Mouse (Mus musculus) neutrophil, adult 5-6 weeks (primary cell): ENCODE measurements around the gene Prdm16. TPM values are rescaled to one million over a fixed set of nuclear protein-coding genes. Genes with fewer than 3 reads are reported as not detected.

Experiments
- ATAC-seq: fragments of 151-379, 151-347 bp; 2 replicates; pipeline ENCODE4 v1.8.0; 2017; ENCODE audit warnings: mild to moderate bottlenecking, moderate TSS enrichment; ENCODE audit not compliant: insufficient number of reproducible peaks, poor library complexity, low FRiP score, severe bottlenecking; ENCODE audit errors: extremely low read depth
- total RNA-seq: library from RNA; stranded (forward); fragments of 200-1000 nt; gene quantifications from 2 replicates; pipeline ENCODE4 v1.2.3, GENCODE M21; 2017

The Prdm16 gene
- total RNA-seq, 1 experiment from 2014 or later, result 1.7 TPM

- ATAC-seq, result no peak
These were observed 369.2 kb downstream of the Prdm16 start for GRCm38 (mm10) chr4:154267511-154267910.

Other genes with a start within 250 kb of the Prdm16 start
- not detected in 2 replicates for gene Actrt2, start 31.0 kb upstream of the Prdm16 start, total RNA-seq
- not detected in 2 replicates for gene Ttc34, start 200.6 kb upstream of the Prdm16 start, total RNA-seq
- gene Mmel1, start 232.7 kb upstream of the Prdm16 start, total RNA-seq, result not detected in 2 replicates